Mouse (Mus musculus): ENCODE measurements around the gene Zdhhc16.

Gene Zdhhc16

DNA sequence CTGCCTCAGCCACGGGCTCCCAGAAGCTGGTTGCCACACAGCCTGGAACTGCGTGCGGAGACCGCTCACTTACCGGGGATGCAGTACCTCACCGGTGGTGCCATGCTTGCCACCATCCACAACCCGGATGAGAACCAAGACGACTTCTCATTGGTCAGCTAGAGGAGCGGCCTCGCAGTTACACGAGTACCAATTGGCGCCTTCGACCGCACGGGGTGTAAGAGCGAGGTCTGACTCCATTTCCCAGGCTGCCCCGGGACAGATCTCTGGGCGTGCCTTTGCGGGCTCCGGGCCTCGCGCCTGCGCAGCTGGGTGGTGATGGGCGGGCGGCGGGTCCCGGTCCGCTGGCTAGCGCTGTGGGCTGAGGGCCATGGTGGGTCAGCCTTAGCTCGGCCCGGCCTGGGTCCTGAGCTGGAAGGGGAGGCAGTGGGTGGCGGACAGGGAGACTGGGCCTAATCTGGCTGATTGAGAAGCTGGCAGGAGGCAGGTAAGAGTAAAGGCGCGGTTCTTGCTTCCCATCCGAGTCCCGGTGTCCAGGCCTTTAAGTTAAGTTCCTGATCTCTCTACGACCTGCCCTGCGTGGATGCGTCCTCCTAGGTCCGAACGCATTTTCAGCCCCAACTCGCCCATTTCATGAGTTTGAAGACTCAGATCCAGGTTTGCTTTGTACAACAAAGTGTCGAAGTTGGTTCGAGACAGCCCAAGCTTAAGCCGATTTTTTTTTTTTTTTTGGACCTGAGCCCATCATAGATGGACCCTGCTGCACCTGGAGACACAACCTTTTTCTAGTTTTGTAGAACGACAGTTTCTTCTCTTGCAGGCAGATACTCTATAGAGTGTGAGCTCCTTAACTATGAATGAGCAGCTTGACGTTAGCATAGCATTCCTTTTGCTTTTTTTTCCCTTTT is at the start of gene Zdhhc16, which contains the start of gene Exosc1:
Gene Zdhhc16, plus strand, starts transcription at position 302 of the 908 bp plus-strand sequence.
Gene Exosc1, minus strand, starts transcription at position 245 of the 908 bp plus-strand sequence.
- peak; percentile 95 for DNase-seq

DNA sequence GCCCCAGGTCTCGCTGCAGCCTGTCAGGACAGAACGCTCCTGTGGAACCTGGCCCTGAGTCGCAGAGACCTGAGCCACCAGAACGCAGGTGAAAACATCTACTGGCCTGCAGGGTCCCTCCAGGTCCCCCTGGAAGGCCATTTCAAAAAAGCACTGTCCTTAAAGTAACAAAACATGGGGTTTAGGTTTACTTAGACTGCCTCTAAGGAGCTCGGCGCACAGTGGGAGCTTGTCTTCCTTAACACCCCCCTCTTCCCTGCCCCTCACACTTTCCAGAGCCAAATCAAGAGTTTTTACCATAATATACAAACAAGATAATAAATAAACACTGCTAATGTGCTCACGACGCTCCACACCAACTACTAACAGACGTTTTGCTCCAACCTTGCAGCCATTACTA is 49.4 kb upstream of the Zdhhc16 start:
- no peak for DNase-seq

DNA sequence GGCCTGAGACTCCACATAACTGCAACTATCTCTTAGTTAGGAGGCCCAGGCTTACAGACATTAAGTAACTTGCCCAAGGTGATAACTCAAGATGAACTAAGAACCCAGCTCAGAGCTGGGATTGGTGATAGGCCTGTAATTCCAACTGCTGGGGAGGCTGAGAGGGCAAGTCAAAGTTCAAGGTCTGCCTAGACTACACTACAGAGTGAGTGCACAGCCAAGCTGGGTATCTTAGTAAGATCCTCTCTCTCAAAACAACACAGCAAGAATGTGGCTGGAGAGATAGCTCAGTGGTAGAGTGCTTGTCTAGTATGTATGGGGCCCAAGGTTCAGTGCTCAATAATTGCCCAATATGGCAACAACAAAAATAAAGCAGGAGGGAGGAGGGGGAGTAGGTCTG is 45.1 kb upstream of the Zdhhc16 start:
- no peak for DNase-seq

DNA sequence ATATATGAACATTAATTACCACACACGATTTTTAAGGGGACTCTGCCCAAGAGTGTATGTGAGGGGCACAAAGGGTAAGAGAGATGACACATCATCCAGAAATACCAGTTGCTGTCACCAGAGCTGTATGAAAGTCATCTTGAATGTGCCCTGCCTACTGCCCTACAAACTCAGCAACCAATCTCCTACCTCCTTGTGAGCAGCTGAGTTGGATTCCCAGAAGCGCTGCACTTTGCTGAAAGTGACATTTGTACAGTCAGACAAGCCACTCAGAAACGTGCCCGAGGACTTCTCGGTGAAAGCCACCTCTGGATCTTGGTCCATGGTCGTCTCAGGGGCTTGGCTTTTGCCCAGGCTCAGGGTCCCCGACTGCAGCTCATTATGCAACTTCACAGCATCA is 38.3 kb upstream of the Zdhhc16 start:
- DNase-seq: no peak

DNA sequence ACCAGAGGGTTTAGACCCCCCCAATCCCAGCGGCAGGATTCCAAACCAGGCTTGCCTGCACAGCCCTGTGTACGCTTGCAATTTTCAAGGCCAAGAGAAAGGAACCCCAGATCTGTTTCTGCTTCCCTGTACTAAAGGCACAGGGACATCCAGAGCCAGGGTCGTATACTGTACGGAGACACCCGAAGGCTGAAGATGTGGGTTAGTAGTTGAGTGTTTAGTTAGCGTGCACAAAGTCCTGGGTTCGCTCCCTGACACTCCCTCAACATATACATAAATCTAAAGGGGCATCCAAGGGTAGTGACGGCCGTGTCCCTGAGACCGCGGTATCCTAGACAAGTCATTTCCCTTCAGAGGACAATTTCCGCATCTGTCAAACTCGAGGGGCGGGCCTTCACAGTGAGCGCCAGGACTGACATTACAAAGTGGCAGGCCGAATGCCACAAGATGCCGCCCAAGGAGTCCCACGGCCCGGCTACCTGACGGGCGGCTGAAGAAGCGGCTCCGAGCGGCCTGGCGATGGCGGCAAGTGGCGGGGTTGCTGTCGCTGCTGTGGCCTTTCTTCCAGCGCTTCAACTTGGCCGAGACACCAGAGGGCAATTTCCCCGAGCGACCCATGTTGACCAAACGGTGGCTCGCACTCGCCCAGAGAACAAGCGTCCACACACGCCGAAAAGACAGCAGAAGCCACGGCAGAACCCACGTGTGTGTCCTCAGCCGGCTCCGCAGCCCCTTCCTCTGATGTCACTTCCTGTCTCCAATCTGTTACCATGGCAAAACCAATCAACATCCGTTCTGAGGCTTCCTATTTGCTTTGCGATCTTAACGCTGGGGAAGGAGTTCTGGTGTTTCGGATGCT is 37.6 kb upstream of the Zdhhc16 start, which contains the start of gene Rrp12:
Gene Rrp12, minus strand, starts transcription at position 714 of the 859 bp plus-strand sequence.
- DNase-seq: peak; percentile 64

DNA sequence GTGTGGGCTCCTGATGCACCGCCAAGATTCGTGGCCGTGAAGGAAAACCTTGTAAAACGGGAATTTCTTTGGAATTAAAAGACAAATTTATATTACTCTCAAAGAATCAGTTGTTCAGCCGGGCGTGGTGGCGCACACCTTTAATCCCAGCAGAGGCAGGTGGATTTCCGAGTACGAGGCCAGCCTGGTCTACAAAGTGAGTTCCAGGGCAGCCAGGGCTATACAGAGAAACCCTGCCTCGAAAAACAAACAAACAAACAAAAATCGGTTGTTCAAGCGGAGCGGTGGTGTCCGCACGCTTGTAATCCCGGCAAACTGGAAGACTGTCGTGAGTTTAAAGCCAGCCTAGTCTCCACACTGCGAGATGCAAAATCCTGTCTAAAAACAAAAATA is 37.0 kb upstream of the Zdhhc16 start:
- no peak for DNase-seq

DNA sequence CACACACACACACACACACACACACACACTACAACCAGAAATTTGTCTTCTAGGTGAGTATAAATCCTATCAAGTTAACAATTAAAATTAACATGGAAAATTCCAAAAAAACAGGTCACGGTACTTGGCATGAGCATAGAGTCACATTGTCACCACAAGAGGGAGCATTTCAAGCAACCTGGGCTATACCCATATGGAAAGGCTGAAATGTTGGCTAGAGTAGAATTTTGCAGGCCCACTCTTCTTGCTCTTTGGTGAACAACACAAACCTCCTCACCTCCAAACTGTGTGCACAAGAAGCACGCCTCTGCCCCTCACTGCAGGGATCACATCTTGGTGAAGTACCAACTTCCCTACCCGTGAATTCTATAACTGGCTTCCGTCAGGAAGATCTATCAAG is 34.4 kb upstream of the Zdhhc16 start:
- DNase-seq: no peak

DNA sequence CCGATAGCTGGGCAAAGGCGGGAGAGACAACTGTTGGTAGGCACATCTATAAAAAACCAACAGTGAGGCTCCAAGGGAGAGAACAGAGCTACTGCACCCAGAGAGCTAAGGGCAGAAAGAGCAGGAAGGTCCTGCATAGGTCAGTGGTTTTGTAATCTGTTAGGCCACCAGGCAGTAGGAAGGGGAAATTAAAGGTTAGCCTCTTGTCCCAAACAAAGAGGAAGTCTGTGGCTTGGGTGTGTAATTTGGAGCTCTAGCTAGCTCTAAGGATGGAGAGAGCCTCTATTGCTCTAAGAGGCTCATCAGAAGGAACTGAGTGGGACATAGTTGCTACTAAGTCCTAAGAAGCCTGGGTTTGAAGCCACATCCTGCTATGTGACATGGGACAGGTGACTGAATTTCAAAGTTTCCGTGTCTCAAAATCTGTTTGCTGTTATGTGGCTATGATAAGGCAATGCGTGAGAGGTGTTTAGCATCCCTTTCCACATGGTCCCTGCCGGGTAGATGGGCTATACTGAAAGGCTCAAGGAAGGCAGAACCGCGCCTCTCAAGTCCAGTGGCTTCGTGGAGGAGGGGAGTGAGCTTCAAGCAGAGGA is 32.7 kb upstream of the Zdhhc16 start:
- DNase-seq: no peak

DNA sequence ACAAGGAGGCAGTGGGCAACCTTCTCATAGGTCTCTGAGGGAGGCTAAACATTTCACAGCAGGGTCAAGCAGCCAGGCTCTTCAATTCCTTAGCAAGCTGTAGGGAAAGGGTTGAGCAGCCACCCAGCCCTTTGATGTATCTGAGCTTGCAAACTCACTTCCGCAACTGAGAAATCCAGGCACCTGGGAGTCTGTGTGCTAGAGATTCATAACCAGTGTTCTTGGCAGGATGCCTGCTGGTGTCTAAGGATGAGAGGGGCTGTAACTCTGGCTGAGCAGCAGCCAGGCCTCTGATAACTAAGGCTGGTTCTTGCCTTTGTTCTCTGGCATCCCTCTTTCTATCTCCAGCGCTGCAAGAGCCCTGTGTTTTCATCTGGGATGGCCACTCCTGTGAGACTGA is 31.6 kb upstream of the Zdhhc16 start:
- DNase-seq: no peak

DNA sequence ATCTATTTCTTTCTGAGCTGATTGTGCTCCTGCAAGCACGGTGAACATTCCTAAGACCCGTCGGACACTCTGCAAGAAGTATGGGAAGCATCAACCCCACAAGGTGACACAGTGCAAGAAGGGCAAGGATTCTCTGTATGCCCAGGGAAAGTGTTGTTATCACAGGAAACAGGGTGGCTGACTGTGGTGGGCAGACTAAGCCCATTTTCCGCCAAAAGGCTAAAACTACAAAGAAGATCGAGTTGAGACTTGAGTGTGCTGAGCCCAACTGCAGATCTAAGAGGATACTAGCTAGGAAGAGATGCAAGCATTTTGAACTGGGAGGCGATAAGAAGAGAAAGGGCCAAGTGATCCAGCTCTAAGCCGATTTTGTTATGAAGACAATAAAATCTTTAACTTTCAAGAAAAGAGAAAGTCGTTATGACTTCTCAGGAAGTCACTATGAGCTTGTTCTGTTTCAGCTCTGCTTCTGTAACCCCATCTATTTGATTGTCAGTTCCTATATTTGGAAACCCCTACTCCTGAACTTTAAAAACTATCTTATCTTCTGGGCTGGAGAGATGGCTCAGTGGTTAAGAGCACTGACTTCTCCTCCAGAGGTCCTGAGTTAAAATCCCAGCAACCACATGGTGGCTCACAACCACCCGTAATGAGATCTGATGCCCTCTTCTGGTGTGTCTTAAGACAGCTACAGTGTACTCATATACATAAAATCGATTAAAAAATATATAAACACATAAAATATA is 30.3 kb upstream of the Zdhhc16 start:
- no peak for DNase-seq

DNA sequence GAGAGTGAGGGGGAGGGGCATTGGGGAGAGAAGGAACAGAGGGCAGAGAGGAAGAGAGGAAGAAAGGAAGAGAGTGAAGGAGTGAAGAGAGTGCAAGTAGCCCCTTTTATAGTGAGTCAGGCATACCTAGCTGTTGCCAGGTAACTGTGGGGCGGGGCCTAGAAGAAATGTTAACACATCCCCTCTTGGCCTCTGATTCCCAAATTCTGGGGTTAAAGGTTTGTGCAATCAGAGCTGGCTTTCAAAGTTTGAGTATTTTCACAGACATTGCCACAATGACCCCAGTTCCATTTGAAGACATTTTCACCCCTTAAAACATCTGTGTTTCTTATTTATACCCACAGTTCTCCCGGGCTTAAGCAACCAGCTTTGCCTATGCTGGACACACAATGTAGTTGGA is 28.0 kb upstream of the Zdhhc16 start:
- no peak for DNase-seq

DNA sequence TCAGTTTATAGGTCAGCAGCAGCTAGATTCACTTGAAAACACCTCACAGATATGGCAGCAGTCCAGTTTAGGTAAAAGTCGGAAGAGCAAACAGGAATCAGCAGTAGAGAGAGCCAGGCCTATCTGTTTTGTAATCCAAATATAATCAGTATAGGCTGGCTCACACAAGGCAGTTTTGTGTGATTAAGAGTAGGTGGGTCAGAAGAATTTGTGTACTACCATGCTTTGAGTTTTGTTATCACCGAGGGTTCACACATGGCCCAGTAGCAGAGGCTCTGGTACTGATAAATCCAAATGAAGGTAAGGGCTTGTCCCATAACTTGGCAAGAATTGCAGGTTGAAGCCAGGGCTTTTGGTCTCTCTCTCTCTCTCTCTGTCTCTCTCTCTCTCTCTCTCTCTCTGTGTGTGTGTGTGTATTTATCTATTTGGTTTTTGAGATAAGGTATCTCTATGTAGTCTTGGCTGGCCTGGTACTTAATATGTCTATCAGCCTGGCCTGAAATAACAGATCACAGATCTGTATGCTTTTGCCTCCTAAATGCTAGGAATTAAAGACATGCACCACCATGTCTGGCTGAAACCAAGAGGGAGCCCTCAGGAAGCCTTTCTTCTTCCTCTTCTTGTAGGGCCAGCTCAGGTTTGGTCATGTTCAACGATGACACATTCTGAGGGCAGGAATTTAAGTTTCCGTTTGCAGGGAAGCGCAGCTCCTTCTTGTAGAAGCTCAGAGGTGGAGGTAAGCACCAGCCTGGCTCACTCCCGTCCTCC is 26.8 kb upstream of the Zdhhc16 start:
- no peak for DNase-seq

DNA sequence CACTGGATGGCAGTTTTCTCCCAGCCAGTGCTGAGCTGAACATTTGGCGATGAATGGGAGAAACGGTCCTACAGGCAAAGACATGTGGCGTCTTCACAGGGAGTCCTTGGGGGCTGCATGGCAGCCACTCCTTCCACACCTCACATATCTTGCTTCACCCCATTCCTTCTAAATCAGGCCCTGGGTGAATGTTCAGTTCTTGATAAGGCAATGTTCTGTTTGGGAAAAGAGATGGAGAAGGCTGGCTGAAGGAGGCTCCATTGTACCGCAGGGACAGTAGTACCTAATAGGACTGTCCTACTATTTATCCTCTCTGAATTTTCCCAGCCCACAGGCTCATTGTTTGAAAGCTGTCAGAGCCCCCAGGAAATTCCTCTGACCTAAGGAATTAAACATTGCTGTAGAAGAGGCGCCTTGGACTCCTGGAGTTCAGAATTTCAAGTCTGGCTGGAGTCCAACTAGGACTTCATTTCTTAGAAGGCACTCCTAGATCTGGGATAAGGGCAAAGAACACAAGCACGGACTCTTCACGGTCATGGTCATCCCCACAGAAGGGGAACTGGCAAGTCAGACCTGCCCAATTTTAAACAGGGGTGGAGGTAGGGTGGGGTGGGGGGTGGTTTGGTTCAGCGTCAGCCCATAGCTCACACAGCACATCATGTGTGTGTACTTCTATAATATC is 26.1 kb upstream of the Zdhhc16 start:
- DNase-seq: no peak

DNA sequence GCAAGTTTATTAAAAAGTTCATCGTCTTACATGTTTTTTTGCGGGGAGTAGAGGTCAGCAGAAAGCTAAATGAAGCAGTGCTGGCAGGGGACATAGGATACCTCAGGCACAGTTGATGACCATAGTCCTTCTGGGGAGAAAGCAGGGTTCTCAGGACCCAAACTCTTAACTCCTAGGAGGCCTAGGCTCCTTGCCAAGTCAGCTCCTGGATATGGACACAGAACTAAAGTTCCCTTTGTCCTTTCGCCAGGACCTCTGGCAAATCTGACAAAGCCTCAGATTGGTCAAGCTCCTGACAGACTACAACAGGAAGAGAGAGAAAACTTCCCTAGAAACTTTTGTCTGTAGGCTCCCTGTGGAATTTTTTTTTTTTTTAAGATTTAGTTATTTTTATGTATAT is 24.5 kb upstream of the Zdhhc16 start:
- no peak for DNase-seq

DNA sequence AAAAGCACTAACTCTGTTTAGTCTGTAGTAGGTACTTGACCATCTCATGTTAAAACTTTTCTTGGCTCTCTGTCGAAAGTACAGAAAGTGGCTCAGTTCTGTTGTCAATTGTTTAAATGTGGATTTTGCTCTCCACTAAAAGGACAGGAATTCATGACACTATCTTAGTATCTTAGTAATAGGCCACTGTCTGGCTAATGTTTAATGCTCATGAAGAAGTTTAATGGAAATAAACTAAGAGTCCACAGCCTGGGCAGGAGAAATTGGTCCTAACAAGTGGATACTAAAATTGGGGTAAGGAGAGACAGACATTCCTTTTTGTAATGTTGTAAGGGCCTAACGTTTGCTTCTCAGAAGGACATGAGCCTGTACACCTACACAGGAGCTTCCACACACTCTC is 22.9 kb upstream of the Zdhhc16 start:
- DNase-seq: no peak

DNA sequence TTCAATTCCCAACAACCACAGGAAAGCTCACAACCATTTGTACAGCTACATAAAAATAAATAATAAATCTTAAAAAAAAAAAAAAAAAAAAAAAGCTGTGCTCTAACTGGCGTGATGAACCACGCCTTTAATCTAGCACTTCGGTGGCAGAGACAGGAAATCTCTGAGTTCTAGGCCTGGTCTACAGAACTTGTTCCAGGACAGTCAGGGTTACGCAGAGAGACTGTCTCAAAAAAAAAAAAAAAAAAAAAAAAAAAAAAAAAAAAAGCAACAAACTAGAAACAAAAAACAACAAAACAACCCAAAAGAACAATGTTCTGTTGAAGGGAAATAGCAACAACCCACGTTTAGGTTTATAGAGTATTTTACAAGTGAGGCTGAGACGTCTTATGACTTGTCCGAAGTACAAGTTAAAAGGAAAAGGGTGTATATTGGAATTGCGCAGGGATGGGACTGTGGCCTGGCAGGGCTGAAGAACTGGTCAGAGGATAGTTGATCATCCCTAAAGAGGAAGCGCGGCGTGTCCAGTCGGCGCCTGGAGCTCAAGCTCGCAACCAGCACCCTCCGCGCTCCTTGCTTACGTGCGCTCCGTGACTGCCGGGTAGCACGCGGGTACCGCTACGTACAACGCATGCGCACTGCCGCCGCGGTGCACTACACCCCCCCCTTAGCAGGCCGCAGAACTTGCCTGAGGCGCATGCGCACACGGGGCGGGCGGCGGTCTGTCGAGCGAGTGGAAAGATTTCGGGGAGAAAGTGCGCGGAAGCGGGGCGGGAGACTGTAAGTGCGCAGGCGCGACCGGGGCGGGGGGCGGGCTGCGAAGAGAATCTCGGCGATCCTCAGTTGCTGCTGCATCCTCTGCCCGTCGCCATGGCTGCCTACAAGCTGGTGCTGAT is 21.9 kb upstream of the Zdhhc16 start, which contains the start of gene Pgam1:
Gene Pgam1, plus strand, starts transcription at position 746 of the 896 bp plus-strand sequence.
- peak; percentile 98 for DNase-seq

DNA sequence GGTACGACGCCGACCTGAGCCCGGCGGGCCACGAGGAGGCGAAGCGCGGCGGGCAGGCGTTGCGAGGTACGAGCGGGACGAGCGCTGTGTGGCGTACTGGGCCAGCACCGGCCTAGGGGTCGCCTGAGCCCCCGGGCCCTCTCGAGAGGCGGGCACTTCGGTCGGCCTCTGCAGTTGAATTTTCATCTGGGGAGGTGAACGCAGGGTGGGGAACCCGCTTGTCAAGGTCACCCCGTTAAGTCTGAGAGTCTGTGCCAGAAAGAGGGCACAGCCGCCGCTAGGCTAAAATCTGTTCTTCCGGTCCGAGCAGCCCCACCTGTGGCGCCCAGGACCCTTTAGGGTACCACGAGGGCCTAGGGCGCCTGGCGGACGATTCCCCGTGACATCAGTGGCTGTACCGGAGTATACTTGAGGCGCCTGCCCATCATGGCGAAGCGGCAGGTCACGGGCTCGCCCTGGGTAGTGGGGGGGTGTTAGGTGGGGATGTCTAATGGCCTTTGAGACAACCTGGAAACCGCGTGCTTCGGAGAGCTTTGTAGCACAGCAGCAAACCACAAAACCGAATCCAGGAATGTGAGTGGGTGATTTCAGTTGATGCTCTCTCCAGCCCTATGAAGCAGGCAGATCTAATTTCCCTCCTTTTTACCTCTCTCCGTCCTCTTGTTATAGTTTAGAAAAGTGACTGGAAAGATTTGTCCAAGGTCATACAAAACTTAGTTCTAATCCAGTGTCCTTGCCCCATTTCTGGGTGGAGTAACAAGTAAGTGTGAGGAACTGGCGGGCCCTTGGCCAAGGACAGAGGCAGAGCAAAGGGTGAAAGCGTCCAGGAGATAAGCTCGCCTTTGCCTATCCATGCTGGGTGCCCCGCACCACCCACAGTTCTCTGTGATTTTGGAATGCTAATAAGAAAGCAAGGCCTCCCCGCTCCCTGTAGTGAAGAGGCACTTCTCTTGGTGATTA is 20.9 kb upstream of the Zdhhc16 start:
- DNase-seq: peak; percentile 33

DNA sequence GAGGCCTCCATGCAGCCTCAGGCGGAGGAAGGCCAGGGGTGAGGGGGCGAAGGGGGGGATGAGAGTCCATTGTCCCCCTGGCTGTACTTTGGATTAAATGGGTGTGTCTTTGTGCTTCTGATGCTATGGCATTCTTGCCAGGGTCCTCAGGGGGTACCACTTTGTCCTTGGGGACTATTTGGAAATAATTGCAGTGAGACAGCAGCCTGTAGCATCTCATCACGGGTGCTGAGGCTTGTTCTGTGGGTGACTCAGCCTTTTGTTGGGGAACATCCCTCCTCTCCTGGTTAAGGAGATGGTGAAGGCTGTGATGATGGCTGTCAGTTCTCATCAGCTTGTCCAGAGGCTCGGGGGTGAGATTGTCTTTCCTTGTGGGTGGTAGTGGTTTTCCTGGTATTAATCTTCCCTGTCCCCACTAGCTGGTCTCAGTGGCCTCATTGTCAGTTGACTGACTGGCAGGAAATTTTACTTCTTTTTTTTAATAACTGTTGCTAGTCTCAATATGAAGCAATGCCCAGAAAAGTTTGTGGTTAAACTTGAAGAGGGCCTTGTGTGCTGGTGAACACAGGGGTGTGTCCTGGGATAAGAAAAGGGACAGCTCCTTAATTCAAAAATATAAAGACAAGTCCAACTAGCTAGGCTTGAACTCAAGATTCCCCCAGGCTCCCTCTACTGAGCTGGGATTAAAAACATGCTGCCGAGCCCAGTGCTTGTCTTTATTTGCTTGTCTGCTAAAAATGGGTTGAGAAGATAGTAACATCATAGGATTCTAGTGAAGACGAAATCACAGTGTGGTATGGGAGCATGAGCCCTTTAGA is 19.3 kb upstream of the Zdhhc16 start:
- no peak for DNase-seq

Measured in right cerebral cortex, postnatal 4 days (tissue).